Mouse (Mus musculus) erythroblast, embryonic 14.5 days (primary cell): Measurements from ENCODE around the gene Hmgb1.

ENCODE experiments used
- GATA1 ChIP-seq: IDR thresholded peaks from 2 replicates; pipeline ENCODE4 v1.6.1; 2012; ENCODE audit warnings: low read length, inconsistent platforms, mixed read lengths
- TAL1 ChIP-seq: IDR thresholded peaks from 3 replicates; pipeline ENCODE4 v1.6.1; 2012; ENCODE audit warnings: low read length, inconsistent platforms, mixed read lengths

DNA sequence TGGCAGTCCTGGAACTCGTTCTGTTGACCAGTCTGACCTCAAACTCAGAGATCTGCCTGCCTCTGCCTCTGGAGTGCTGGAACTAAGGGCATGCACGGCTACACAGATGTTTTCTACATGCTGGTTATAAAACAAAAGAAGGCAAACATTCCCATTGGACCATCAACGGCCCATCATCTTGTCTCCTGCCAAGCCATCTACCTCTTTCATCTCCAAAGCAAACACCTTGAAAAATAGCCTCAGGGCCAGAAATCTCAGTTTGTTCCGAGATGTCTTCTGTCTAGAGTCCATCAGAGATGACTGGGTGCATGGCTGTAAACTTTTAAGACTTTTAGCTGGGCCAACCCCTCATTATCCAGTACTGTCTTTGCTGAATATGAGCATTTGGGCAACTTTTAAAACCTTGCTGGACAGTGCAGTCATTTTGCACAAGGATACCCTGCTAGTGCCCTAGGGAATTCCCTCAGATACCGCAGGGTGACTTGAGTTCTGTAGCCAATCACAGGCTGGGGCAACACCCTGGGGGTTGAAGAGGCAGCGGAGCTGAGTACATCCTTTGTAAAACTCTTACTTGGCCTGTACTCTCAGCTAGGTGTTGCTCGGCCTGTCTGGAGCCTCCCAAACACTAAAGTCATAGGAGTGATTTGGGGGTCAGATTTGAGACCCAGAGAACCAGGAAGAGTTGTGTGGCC lies 170.3 kb downstream of the Hmgb1 start:
- TF ChIP-seq GATA1 = no peak
- TF ChIP-seq TAL1 = no peak
